Mouse (Mus musculus) cerebellum, adult 9-11 months (tissue): ENCODE results near the gene Gnb3.
A peak's percentile ranks its signal among the peaks of the same experiment; 100 is the strongest.

ENCODE experiments used
- DNase-seq: peaks from one replicate; pipeline ENCODE4 v3.0.0; 2022

Gnb3 gene

GRCm38 (mm10) chr6:124840241-124841167 lies at the start of gene Gnb3:
Gene Gnb3, minus strand, starts transcription at chr6:124840275.
- DNase-seq, result no peak

- DNase-seq, result no peak
Observed at GRCm38 (mm10) chr6:124888555-124889125, 48.6 kb upstream of the Gnb3 start.

GRCm38 (mm10) chr6:124887986-124888385 lies 47.9 kb upstream of the Gnb3 start, which contains the start of gene Cd4:
Gene Cd4, minus strand, starts transcription at chr6:124888221.
- no peak for DNase-seq

GRCm38 (mm10) chr6:124885956-124886381 lies 45.9 kb upstream of the Gnb3 start:
- DNase-seq, result peak; percentile 16

- DNase-seq, result peak; percentile 86
Observed at GRCm38 (mm10) chr6:124884714-124885500, 44.8 kb upstream of the Gnb3 start.

GRCm38 (mm10) chr6:124883351-124883750 lies 43.3 kb upstream of the Gnb3 start:
- DNase-seq, result no peak

GRCm38 (mm10) chr6:124881821-124882220 lies 41.7 kb upstream of the Gnb3 start:
- DNase-seq, result no peak

GRCm38 (mm10) chr6:124879390-124879789 lies 39.3 kb upstream of the Gnb3 start:
- DNase-seq, result no peak

GRCm38 (mm10) chr6:124874348-124874747 lies 34.3 kb upstream of the Gnb3 start:
- DNase-seq, result no peak

- DNase-seq, result peak; percentile 33
Observed at GRCm38 (mm10) chr6:124866560-124866959, 26.5 kb upstream of the Gnb3 start.

- peak; percentile 42 for DNase-seq
Observed at GRCm38 (mm10) chr6:124865766-124866362, 25.8 kb upstream of the Gnb3 start.

GRCm38 (mm10) chr6:124863658-124864298 lies 23.7 kb upstream of the Gnb3 start, which contains the start of gene Gpr162:
Gene Gpr162, minus strand, starts transcription at chr6:124863983.
- DNase-seq, result peak; percentile 85

GRCm38 (mm10) chr6:124863125-124863657 lies 23.1 kb upstream of the Gnb3 start:
- no peak for DNase-seq

GRCm38 (mm10) chr6:124862406-124863124 lies 22.5 kb upstream of the Gnb3 start:
- peak; percentile 44 for DNase-seq

- peak; percentile 60 for DNase-seq
Observed at GRCm38 (mm10) chr6:124861802-124862201, 21.7 kb upstream of the Gnb3 start.

- DNase-seq, result peak; percentile 64
Observed at GRCm38 (mm10) chr6:124861266-124861665, 21.2 kb upstream of the Gnb3 start.

- peak; percentile 55 for DNase-seq
Observed at GRCm38 (mm10) chr6:124860511-124860910, 20.4 kb upstream of the Gnb3 start.

GRCm38 (mm10) chr6:124859725-124860124 lies 19.6 kb upstream of the Gnb3 start:
- peak; percentile 91 for DNase-seq

- DNase-seq, result peak; percentile 65
Observed at GRCm38 (mm10) chr6:124858561-124859318, 18.7 kb upstream of the Gnb3 start.

- DNase-seq, result peak; percentile 53
Observed at GRCm38 (mm10) chr6:124857840-124858530, 17.9 kb upstream of the Gnb3 start.
